Mouse (Mus musculus): ENCODE data around the gene Dennd6b. TPM values are rescaled to one million over a fixed set of nuclear protein-coding genes. Genes with fewer than 3 reads are reported as not detected.

Dennd6b gene
- total RNA-seq (2015; ENCODE audit: low replicate concordance) (not detected in 2 replicates), total RNA-seq (2017; ENCODE audit: low replicate concordance) (0.84 and 1.7 TPM in 2 replicates)

DNA sequence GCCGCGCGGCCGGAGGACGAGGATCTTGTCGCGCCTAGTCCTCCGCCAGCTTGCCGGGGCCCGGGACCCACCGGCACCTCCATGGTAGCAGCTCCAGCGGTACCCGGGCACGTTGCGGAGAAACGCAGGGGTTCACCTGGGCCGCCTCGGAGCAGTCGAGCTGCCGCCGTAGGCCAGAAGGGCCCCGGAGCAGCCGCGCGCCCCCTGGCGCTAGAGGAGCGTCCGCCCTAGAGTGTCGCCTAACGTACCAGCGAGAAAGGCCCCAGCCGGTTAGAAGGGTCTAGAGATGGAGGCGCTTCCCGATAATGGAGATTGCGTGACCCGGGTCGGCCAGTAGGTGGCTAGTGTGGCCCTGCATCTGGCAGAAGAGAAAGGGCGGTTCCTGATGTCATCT is at the start of gene Dennd6b:
TSS of gene Dennd6b (minus strand) at position 184 of the 394 bp plus-strand sequence.
- peak; percentile 96 for ATAC-seq (replicated peaks; ENCODE audit: low FRiP score, poor library complexity, severe bottlenecking)

DNA sequence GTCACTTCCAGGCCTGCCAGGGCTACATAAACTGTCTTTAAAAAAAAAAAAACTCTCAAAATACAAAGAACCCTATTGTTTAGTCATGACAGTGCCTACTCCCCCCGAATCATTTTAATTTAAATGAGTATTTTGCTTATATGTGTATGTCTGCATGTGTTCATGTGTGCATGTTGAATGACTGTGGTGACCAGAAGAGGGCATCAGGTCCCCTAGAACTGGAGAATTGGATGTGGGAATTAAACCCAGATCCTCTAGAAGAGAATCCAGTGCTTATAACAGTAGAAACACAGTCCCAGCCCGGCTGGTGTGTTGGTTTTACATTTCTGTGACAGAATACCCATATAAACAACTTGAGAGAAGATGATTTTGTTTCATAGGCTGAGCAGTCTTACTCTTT is 44.7 kb upstream of the Dennd6b start:
- no peak for ATAC-seq (replicated peaks; ENCODE audit: low FRiP score, poor library complexity, severe bottlenecking)

DNA sequence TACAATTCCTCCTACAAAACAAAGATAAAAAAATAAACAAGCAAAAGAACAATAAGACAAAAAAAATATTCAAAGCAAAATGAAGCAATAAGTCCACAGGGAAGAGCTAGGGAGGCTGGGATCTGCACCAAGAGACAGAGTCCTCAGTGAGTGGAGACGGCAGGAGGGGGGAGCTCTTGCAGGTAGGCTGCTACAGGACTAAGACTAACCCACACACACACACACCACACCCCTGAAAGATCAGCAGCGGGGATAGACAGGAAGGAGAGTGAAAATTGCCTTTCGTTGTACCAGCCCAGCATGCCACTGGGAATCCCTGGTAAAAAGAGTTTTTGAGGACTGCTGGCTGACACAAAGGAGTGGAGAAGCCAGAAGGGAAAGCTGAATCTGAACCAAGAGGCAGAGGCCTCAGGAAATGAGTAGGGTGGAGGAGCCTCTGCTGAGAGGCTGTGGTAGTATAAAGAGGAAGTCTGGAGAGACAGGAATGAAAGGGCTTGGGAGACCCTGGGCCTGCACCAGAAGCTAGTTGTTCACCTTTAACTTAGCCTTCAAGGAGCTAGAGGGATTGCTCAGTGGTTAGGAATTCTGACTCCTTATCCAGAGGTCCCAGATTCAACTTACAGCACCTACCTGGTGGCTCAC is 43.6 kb upstream of the Dennd6b start:
- 0 out of 2 replicates have a peak, but pooled peaks have one; percentile 45 for ATAC-seq (replicated peaks; ENCODE audit: low FRiP score, poor library complexity, severe bottlenecking)

DNA sequence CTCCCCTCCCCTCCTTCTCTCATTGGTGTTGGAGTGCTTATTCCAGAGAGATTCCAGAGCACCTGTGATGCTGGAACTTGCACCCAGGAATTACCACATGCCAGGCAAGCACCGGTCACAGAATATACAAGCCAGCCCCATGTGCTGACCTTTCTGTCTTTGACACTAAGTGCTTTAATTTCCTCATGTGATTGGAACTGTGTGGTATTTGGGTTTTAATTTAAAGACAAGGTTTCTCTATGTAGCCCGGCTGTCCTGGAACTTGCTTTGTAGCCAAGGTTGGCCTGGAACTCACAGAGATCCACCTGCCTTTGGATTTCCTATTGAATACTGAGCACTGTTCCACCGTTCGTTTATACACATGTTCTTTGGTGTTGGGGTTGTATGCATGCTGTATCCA is 37.8 kb upstream of the Dennd6b start:
- no peak for ATAC-seq (replicated peaks; ENCODE audit: low FRiP score, poor library complexity, severe bottlenecking)

DNA sequence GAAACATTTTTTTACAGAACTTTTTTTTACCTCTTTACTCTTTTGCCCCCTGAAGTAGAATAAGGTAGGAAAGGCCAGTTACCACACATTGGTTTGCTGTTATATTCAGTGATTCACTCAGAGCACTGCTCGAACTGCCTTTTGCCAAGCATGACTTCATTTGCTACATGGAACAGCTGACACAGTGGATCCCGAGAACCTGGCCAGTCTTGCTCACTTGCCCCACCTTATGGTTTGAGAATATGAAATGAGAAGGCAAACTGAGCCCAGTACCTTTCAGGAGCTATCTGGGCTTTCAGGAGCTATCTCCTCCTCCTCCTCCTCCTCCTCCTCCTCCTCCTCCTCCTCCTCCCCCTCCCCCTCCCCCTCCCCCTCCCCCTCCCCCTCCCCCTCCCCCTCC is 37.3 kb upstream of the Dennd6b start:
- ATAC-seq (replicated peaks; ENCODE audit: low FRiP score, poor library complexity, severe bottlenecking): no peak

DNA sequence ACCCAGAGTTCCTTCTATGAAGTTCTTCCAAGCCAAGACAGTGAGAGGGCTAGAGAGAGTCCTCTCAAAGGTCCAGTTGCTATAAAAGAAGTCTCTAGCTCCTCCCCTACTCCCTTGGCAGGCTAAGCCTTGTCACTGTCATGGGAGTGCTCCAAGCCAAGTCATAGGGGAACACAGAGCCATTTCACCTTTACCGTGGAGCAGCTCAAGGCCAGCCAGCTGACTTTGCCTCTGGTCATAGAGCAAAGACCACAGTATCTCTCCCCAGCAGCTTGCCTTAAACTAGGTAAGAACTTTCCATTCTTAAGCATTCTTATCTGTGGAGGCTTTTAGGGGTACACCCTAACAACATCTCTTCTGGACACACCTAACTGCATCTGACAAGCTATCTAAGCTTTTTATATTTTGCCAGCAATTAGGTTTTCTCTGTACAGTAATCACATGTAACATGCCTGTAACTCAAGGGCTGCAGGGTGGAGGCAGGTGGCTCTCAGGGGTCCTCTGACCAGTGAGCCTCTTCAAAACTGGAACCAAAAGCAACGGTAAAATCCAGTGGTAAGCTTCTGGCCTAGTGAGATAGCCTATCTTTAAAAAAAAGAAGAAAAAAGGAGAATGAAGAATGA is 19.4 kb upstream of the Dennd6b start:
- peak; percentile 62 for ATAC-seq (replicated peaks; ENCODE audit: low FRiP score, poor library complexity, severe bottlenecking)

DNA sequence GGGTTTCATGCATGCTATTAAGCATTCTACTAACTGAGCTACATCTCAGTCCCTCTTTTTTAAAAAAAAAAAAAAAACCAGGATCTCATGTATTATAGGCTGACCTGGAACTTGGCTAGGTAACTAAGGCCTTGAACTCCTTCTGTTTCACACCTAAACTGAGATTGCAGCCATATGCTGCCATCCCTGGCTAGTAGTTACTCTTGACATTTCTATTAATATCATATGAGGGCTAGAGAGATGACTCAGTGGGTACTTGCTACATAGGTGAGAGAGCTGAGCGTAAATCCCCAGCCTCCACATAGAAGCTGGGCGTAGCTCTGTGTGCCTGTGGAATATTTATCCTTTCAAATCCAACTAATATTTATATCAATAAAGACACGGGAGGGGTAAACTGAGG is 18.7 kb upstream of the Dennd6b start:
- ATAC-seq (replicated peaks; ENCODE audit: low FRiP score, poor library complexity, severe bottlenecking): no peak

DNA sequence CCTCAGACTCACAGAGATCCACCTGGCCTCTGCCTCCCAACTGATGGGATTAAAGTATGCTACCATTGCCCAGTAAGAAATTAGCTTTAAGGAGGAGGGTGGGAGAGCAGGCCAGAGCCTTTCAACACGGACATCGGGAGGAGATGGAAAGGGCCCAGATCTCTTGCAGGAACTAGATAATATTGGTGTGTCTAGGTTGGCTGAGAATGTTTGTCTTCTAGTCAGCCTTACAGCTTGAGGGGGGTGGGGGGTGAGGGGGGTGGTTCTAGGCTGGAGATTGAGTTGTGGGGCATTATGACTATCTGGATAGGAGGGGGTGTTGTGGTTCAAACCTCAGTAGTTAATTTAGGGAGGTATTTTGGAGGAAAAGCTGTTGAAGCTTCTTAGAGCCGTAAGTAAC is 17.2 kb upstream of the Dennd6b start:
- ATAC-seq (replicated peaks; ENCODE audit: low FRiP score, poor library complexity, severe bottlenecking): no peak

DNA sequence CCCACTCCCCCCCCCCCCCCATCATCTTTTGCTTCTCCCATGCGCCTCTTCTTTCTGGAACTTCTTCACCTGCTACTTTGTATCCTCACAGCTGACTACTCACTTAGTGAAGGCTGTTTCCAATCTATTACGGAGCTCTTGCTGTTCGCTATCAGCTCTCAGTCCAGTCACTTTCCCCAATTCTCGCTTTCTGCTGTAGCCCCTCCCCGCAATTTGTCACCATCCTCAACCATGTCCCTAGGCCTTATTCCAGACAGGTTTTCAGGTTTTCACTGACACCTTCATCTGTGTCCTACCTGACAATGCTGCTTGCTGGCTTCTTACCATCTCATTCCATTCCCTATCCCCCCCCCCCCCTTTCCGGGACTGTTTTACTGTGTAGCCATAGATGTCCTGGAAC is 16.2 kb upstream of the Dennd6b start:
- ATAC-seq (replicated peaks; ENCODE audit: low FRiP score, poor library complexity, severe bottlenecking): no peak

DNA sequence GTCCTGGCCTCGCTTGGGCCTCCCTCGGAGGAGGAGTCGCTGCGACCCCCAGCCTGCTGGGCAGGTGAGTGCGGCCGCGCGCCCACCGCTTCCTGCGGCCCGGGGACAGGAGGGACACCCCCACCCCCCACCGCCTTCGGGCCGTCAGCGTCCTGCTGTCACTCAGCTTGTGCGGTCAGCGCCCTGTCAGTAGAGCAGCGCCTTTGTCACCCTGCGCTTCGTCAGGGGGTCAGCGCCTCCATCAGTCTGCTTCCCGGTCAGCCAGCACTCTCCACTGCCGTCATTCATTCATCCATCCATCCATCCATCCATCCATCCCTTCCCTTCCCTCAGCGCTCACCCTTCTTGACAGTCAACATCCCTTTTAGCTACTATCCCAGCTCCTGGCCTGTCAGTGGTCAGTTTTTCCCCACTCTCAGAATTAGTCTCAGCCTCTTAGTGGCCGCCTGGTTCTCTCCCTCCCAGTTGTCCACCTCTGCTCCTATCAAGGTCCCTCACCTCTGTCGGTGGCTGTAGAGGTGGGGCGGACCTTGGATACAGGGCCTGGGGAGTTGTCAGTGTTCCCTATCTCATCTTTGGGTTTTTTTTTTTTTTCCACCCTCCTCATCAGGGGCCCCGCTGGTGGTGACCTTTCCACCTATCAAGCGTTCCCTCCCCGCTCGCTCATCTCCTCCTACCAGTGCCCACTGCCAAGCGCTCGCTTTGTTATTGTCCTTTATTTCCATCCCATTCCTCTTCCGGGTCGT is 15.6 kb upstream of the Dennd6b start:
- peak; percentile 55 for ATAC-seq (replicated peaks; ENCODE audit: low FRiP score, poor library complexity, severe bottlenecking)

DNA sequence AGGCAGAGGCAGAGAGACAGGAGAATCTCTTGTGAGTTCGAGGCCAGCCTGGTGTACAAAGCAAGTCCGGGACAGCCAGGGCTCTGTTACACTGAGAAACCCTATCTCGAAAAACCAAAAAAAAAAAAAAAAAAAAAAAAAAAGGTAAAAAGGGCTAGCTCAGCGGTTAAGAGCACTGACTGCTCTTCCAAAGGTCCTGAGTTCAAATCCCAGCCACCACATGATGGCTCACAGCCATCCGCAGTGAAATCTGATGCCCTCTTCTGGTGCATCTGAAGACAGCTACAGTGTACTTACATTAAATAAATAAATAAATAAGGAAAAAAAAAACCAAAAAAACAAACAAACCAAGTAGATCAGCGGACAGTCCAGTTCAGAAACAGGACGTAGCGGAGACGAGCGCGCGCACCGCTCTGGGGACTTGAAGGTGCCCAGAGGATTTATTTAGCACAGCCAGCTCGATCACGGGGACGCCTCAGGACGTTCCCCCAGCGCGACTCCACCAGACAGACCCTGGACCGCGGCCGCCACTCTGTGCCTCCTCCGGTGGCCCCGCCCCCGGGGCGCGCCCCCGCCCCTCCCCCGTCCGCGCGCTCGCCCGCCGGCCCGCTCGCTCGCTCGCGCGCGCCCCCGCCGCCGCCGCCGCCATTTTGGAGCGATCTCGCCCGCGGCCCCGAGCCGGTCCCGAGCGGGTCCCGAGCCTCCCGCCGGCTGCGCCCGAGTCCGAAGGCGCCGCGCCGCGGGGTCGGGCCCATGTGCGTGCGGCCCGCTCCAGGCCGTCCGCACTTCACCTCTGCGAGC is 14.8 kb upstream of the Dennd6b start, which contains the start of gene Ppp6r2:
TSS of gene Ppp6r2 (plus strand) at position 639 of the 801 bp plus-strand sequence.
- ATAC-seq (replicated peaks; ENCODE audit: low FRiP score, poor library complexity, severe bottlenecking): peak; percentile 42

DNA sequence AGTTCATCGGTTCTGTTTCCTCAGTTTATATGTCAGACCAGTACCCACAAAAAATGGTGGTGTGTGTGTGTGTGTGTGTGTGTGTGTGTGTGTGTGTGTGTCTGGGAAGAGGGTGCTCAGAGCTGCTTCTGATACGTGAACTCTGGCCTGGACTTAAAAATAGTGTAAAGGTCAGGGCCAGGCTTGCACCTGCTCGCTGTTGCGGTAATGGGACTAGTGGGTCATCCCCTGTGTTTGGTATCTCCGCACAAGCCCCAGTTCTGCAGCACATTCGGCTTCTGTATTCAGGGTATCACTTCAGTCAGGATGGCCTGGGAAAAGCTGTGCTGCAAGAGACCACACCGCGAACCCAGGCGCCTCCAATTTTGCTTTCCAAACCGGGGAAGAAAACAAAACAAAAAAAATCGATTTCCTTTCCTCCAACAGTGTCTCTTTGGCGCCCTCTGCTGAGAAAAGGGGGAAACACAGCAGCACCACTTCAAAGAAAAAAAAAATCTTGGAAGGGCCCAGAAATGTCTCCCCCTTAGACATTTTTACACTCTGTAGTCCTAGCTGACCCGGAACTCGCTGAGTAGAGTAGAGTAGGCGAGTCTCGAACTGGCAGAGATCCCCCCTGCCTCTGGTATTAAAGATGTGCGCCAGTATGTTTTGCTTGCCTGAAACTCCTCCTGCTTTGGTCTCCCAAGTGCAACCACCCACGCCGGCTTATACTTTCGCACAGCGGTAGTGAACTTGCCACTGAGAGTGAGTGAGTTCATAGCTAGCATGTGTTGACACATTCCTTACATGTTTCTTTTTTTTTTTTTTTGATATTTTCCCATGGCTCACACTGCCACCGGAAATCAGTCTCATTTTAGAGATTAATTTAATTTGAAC is 13.8 kb upstream of the Dennd6b start:
- ATAC-seq (replicated peaks; ENCODE audit: low FRiP score, poor library complexity, severe bottlenecking): peak; percentile 63

DNA sequence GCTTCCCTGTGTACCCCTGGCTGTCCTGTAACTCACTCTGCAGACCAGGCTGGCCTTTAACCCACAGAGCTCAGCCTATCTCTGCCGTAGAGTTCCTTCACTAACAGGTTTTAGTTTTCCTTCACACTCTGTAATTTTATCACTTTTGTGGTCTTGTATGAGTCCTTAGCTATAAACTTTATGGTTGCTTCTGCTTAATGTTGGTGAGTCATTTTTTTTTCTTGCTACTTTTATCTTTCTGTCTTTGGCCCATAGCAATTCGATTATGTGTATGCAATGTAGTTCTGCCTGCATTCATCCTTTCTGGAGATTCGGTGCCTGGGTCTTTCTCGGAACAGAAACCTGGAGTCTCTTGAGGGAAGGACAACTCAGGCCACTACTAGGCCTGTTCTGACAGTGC is 11.2 kb upstream of the Dennd6b start:
- no peak for ATAC-seq (replicated peaks; ENCODE audit: low FRiP score, poor library complexity, severe bottlenecking)

DNA sequence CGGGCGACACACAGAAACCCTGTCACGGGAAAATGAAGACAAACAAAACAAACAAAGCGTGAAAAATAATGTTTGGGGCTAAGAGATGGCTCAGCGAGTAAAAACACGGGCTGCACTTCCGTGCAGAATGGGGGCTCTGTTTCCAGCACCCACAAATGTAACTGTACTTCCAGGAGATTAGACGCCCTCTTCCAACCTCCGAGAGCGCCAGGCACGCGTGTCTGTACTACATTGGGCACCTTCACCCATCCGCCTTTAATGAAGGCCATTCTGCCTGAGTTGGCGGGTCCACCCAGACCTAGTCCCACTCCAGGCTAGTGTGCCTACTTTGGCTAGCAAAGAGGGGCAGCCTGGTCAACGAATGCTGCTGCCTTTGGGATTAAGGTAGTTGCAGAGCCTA is 760 bp upstream of the Dennd6b start:
- ATAC-seq (replicated peaks; ENCODE audit: low FRiP score, poor library complexity, severe bottlenecking): no peak

DNA sequence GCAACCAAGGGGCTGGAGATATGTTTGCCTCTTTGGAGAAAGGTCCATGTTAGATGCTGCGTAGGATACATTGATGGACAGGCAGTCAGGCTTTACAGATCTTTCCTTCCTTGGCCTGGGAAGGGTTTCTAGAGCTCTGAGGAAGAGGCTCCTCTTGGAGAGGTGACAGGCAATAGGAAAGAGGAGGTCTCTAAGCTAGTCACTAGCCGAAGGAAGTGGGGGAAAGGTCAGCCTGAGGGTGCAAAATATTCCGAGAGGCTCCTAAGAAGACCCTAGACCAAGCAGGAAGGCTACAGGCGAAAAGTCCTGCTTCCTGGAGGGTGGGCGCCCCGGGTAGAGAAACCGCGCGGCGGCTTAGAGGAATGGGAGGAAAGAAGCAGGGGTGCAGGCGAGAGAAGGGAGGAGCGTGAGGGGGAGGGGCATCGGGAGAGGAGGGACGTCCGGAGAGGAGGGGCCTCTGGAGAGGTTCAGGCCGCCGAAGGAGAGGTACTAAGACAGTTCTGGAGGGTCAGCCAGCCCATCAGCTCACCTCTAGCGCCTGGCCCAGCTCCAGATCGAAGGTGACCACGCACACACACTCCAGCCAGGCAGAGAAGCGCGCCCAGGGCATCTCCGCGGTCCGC is 495 bp downstream of the Dennd6b start:
- ATAC-seq (replicated peaks; ENCODE audit: low FRiP score, poor library complexity, severe bottlenecking): peak; percentile 93

DNA sequence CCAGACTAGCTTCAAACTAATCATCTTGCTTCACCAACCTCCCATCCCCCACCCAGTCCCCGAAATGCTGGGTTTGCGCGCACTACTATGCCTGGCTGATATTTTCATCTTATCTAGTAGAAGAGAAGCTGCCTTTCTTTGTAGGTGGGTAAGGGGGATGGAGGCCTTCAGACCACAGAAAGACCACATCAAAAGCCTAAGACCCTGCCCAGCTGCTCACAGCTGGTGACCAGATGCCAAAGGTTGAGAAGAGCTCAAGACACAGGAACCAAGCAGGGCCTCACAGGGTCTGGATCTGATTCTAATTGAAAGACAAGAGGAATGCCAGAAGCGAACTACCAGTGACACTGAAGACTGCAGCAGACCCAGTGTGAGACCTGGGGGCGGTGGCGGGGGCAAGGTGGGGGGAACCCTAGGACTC is 1.0 kb downstream of the Dennd6b start:
- ATAC-seq (replicated peaks; ENCODE audit: low FRiP score, poor library complexity, severe bottlenecking): no peak

DNA sequence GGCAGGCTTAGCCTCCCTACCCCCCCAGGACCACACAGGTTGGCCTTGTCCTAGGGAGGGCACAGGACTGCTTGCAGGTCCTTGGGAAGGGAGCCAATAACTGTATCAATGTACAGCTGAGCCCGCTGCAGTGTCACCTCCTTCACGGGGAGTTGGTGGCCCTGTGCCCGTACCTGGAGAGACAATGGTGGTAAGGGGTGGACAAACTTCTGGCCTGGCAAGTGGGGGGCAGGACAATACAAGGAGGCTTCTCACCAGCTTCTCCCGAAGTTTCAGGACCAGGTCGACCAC is 11.4 kb downstream of the Dennd6b start:
- ATAC-seq (replicated peaks; ENCODE audit: low FRiP score, poor library complexity, severe bottlenecking): no peak

DNA sequence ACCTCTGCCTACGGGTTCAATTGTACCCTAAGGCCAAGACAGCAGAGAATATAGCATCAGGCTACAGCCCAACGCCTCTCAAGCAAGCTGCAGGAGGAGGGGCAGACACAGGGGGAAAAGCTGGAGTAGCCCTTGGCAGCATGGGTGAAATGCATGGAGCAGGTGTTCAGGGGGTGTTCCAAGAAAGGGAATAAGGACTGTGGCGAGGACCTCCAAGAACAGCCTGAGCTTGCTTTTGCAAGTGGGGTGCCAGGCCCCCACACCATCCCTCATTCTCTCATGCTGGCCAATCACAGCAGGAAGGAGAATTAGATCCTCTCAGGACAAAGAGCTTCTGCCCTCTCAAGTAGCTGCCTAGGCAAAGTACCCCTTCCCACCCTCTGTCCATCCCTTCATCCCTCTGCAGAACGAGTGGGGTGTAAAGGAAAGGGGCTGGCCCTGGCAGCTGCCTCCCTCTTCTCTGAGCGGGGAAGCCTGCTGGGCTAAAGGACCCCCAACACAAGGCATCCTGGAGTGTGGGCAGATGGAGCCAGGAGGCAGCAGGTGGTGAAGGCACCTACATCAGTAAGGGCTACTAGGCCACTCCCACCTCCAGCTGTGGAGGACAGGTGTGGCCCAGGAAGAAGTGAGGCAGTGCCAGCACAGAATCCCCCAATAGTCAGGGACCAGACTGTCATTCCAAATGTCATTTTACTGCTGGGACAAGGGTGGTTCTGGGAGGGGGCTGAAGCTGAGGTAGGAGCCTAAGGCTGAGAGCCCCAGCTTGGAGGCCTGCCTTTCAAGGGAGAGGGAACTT is 12.0 kb downstream of the Dennd6b start:
- no peak for ATAC-seq (replicated peaks; ENCODE audit: low FRiP score, poor library complexity, severe bottlenecking)

Measured in erythroblast, adult 5-6 weeks (primary cell).